Mouse (Mus musculus) embryo, embryonic 11 days (tissue): Measurements from ENCODE around the gene Snx18.

Experiments used
- DNase-seq: peaks from one replicate; pipeline ENCODE4 v3.0.0-alpha.2; 2015

Gene Snx18

GRCm38 (mm10) chr13:113617891-113618823 is at the start of gene Snx18:
Gene Snx18 (minus strand): TSS chr13:113618564.
- peak; percentile 96 for DNase-seq

GRCm38 (mm10) chr13:113663883-113664282 is 45.5 kb upstream of the Snx18 start:
- DNase-seq = no peak

GRCm38 (mm10) chr13:113663151-113663779 is 44.9 kb upstream of the Snx18 start, which contains the start of gene Hspb3:
Gene Hspb3 (minus strand): TSS chr13:113663676.
- peak; percentile 45 for DNase-seq

GRCm38 (mm10) chr13:113661826-113662271 is 43.5 kb upstream of the Snx18 start:
- no peak for DNase-seq

DNA sequence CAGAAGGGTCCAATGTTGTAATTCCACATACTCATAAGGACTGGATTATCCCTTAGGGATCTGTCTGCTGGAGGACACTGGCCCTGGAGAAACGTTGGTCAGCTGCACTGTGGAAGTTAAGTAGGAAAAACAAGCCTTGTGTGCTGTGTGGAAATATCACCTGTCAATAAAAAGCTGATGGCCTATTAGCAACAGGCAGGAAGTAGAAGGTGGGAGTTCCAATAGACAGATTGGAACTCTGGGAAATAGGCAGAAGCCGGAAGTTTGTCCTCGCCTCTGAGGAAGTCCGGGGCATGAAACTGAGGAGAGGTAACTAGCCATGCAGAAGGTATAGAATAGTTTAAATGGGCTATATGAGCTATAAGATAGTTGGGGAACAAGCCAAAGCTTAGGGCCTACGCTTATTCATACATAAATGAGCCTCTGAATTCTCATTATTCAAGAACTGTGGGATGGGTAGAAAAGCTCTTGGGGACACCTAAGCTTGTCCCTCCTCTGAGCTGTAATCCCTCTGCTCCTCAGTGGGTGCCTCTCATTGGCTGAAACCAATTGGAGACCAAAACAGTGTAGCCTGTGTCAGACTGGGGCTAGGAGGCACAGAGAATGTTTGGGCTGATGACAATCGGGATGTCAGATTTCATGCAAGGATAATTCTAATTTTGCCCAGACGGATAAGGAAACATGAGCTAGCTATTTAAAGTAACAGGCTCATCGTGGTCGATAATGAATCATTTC is 42.4 kb upstream of the Snx18 start:
- no peak for DNase-seq

- DNase-seq = no peak
Observed at GRCm38 (mm10) chr13:113657204-113657603, 38.8 kb upstream of the Snx18 start.

GRCm38 (mm10) chr13:113656639-113657038 is 38.3 kb upstream of the Snx18 start:
- DNase-seq = no peak

- no peak for DNase-seq
Observed at GRCm38 (mm10) chr13:113655511-113655910, 37.1 kb upstream of the Snx18 start.

DNA sequence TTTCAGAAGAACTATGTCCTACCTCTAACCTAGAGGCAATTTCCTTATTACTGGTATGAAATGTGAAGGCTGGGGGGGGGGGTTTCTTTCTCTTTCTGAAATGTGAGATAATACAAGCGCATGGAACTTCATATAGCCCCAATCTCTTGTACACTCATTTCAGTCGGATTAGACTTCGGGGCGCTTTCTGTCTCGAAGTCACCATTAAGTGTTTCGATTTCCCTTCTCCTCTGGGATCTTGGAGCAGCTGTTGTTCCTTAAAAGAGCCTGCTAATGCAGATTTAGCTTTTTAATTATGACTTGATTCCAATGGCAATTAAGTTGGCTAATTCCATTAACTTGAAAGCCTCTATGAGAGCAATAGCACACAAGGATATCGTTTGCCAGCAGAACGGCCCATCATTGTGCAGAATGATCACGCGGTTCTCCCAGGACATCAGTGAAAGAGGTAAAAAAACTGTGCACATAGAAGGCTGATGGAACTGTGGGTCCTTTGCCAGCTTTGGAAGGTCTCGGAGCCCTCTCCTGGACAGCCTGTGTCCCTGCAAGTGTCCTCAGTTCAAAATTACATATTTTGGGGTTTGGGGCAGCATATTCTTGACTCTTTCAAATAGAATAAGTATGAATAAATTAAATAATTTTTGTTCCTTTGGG is 22.7 kb upstream of the Snx18 start:
- peak; percentile 40 for DNase-seq

- DNase-seq = peak; percentile 76
Observed at GRCm38 (mm10) chr13:113638914-113639313, 20.6 kb upstream of the Snx18 start.

DNA sequence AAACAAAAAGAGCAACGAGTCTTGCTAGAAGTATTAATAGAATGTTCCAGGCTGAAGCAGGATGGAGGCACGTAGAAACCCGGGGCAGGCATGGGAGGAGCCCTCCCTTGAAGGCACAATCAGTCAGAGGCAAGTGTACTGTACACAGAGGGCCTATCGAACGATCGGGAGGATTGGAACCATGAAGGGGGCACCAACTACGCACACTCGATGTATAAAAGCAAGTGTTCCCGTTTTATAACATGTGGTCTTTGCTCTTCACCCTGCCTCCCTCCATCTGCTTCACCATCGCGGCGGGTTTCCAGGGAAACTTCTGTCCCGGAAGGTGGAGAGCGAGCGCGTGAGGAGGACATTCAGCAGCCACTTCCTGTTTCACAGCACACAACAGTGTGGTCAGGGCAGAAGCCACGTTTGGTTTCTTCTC is 17.4 kb upstream of the Snx18 start:
- DNase-seq = no peak

DNA sequence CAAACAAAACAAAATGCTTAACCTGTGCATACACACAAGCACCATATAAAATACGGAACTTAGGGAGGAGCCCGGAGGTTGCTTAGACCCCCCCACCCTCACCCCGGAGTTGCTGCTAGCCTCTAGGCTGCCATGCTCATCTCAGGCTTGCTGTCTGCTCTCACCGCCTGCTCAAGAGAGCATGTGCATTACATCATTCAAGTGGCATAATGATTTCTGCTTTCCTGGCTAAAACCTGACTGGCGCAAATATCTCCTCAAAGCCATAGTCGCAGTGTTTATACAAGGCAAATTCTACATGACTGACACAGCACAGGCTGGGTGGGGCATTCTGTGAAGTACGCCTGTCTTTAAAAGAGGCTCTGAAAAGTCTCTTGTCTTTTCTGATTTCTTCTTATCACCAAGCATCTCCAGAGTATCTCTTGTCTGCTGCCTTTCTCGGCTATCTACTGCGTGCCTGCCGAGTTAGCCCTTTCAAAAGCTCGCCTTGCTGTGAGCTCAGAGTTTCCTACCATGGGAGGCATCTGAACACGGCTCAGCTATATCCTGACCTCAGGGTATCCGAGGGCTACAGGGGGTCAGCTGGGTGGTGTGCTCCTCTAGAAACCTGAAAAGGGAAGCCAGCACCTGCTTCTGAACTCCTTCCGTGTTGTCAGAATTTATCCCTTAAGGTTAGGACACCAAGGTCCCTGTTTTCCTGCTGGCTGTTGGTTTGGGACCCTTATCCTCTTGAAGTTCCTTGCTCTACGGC is 16.5 kb upstream of the Snx18 start:
- no peak for DNase-seq

GRCm38 (mm10) chr13:113632506-113632905 is 14.1 kb upstream of the Snx18 start:
- no peak for DNase-seq

DNA sequence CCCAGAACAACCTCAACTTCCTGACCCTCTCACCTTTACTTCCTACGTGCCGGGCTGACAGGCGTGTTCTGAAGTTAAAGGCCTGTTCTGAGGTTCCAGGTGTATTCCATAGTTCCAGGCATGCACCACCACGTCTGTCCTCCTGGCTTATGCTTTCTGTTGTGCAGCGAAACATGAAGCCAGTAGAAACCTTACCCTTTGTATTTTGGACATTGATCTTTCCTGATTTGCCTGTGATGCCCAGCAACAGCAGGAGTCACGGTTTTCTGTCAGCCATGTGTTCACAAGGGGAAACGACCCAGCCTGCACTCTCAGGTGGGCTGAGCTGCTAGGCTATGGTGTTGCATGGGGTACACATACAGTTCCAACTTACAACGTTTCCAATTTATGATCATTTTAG is 9.2 kb upstream of the Snx18 start:
- DNase-seq = no peak

DNA sequence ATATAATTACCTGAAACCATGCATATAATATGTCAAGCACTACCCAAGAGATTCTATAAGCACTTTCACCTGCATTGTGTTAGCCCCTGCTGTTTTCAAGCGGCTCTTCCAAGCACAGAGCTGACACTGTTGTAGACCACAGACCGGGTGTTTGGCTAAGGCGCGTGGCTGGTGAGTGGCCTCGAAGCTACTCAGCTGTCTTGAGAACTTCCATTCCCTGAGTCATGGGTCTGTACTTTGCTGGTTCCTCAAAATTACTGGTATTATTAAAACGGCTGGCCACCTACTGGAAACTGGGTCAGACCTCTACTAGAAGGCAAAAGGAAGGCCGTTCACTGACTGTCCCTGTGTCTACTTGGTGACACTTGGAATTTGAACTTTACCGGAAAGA is 4.5 kb upstream of the Snx18 start:
- DNase-seq = no peak

DNA sequence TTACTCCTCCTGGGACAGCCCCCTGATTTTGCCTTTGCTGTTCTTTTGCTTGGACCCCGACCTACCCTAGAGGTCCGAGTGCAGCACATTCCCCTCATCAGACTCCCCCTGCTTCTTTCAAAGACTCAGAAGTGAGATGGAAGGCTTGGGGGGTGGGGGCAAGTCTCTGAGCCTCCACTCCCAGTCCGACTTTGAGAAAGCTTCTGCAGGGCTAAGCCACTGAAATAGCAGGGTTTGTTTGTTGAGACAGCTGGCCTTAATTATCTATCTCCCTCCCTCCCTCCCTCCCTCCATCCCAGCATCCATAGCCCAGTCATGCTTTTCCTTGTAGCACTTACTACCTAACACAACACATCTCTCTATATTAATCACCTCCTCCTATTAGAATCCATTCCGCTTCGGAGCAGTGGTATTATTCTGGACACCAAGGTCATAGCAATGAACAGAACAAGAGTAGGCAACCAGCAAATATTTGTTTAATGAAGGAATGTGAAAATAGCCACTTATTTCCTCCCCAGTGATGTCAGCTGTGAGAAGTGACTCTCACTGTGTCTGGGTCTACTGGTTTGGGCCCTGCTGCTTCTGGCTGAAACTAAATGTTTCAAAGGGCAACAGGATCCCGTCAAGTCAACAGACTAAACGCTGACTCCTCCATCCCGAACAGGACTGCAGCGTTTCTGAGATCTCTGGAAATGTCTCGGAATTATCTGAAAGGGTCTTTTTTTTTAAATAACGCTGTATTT is 3.9 kb upstream of the Snx18 start:
- peak; percentile 82 for DNase-seq

GRCm38 (mm10) chr13:113619003-113619402 is 639 bp upstream of the Snx18 start:
- DNase-seq = no peak

- DNase-seq = no peak
Observed at GRCm38 (mm10) chr13:113617338-113617890, 950 bp downstream of the Snx18 start.

GRCm38 (mm10) chr13:113616751-113617337 is 1.5 kb downstream of the Snx18 start:
- DNase-seq = no peak

GRCm38 (mm10) chr13:113615971-113616671 is 2.2 kb downstream of the Snx18 start:
- DNase-seq = no peak
